Mouse (Mus musculus) spleen, adult 2 months (tissue): ENCODE measurements around the gene Zfp870.

Experiments used
- CTCF ChIP-seq: fragments of 200-500 bp; IDR thresholded peaks from 2 replicates; pipeline ENCODE4 v1.5.1; 2011; ENCODE audit warnings: mild to moderate bottlenecking, inconsistent platforms; ENCODE audit not compliant: insufficient read depth, insufficient read length, insufficient replicate concordance; ENCODE audit errors: extremely low read depth
- POLR2A ChIP-seq: fragments of 200-500 bp; IDR thresholded peaks from 2 replicates; pipeline ENCODE4 v1.6.1; 2011; ENCODE audit warnings: low read depth, low read length, inconsistent platforms

- no peak for TF ChIP-seq POLR2A
- no peak for TF ChIP-seq CTCF
Observed at GRCm38 (mm10) chr17:32927803-32928202, 36.4 kb upstream of the Zfp870 start.
